Mouse (Mus musculus) embryonic facial prominence, embryonic 14.5 days (tissue): ENCODE measurements around the gene 1700023F06Rik. TPM values are rescaled to one million over a fixed set of nuclear protein-coding genes. Genes with fewer than 3 reads are reported as not detected.
A peak's percentile ranks its signal among the peaks of the same experiment; 100 is the strongest.

Source experiments
- ATAC-seq: fragments of 200-750 bp; cut with Nextera tagmentation; 2 replicates; pipeline ENCODE4 v1.8.0; 2017; ENCODE audit warnings: low read depth, moderate number of reproducible peaks, moderate TSS enrichment
- DNase-seq: peaks from one replicate; pipeline ENCODE4 v3.0.0-alpha.2; 2015; ENCODE audit warnings: low spot score
- H3K27ac ChIP-seq: fragments of 300-500 bp; sonication (generic); replicated peaks from 2 replicates; pipeline ENCODE4 v1.5.1; 2014; ENCODE audit warnings: low read depth, mild to moderate bottlenecking, low read length, moderate library complexity
- H3K27me3 ChIP-seq: fragments of 300-500 bp; sonication (generic); replicated peaks from 2 replicates; pipeline ENCODE4 v1.6.1; 2014; ENCODE audit warnings: low read length; ENCODE audit not compliant: control insufficient read depth, insufficient read depth
- H3K36me3 ChIP-seq: fragments of 300-500 bp; sonication (generic); 2 replicates; pipeline ENCODE4 v1.6.1; 2014; ENCODE audit warnings: low read length, mixed read lengths; ENCODE audit not compliant: control insufficient read depth, insufficient read depth
- H3K4me1 ChIP-seq: fragments of 300-500 bp; sonication (generic); 2 replicates; pipeline ENCODE4 v1.6.1; 2014; ENCODE audit warnings: antibody characterized with exemption, low read length; ENCODE audit not compliant: control insufficient read depth, insufficient read depth
- H3K4me2 ChIP-seq: fragments of 300-500 bp; sonication (generic); 2 replicates; pipeline ENCODE4 v1.6.1; 2014; ENCODE audit warnings: low read depth, mild to moderate bottlenecking, low read length, moderate library complexity, mixed read lengths
- H3K4me3 ChIP-seq: fragments of 300-500 bp; sonication (generic); 2 replicates; pipeline ENCODE4 v1.5.1; 2014; ENCODE audit warnings: low read depth, mild to moderate bottlenecking, low read length
- H3K9ac ChIP-seq: fragments of 300-500 bp; sonication (generic); 2 replicates; pipeline ENCODE4 v1.6.1; 2014; ENCODE audit warnings: low read depth, mild to moderate bottlenecking, low read length, moderate library complexity, mixed read lengths
- H3K9me3 ChIP-seq: fragments of 300-500 bp; sonication (generic); 2 replicates; pipeline ENCODE4 v1.6.1; 2016; ENCODE audit warnings: low read length; ENCODE audit not compliant: control insufficient read depth
- WGBS: fragments of 180-500 bp; shearing (Covaris S2); extraction: QIAGEN DNeasy Blood & Tissue Kit; methylation state at CpG from one replicate; pipeline ENCODE4 v1.1.7; 2014; 5-methylcytosine and 5-hydroxymethylcytosine counted together
- polyA plus RNA-seq: library from polyadenylated mRNA; unstranded; fragments of >200 nt; fragmentation: Nextera tagmentation; extraction: Ambion mirVana; gene quantifications from 2 replicates; pipeline ENCODE4 v1.2.1, GENCODE M21; 2014

1700023F06Rik gene
- 1.0 and 1.6 TPM in 2 replicates for polyA plus RNA-seq

DNA sequence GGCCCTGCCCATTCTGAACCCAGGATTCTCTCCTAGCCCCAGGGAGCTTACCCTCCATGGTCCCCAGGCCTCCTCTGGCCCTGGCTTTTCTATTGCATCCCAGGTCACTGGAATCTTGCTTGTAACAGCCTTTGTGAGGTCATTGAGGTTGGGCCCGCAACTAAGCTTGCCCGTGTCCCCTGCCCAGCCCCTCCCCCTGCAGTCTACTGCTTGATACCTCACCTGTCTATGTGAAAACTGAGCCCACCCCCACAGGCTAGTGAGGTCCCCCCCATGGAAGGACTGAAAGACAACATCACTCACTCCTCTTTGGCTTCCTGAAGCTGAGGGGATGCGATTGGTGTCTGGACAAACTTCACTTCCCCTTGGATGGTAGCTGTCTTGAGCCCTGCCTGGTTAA lies at the start of gene 1700023F06Rik:
1700023F06Rik (minus strand) TSS at position 101 of the 400 bp plus-strand sequence.
- H3K9me3 ChIP-seq: no peaks in the 10 kb centered on the region
- no peak within 1 kb of the TSS for H3K4me2 ChIP-seq
- 83% methylated on average over 3 of the region's 3 CpGs for WGBS
- no peaks in the 10 kb centered on the region for H3K27me3 ChIP-seq
- no peak within 1 kb of the TSS for H3K9ac ChIP-seq
- no peak for ATAC-seq
- no peaks in the 10 kb centered on the region for H3K36me3 ChIP-seq
- no peak for DNase-seq
- H3K27ac ChIP-seq: no peak within 1 kb of the TSS
- no peaks in the 10 kb centered on the region for H3K4me1 ChIP-seq
- H3K4me3 ChIP-seq: no peak within 1 kb of the TSS

DNA sequence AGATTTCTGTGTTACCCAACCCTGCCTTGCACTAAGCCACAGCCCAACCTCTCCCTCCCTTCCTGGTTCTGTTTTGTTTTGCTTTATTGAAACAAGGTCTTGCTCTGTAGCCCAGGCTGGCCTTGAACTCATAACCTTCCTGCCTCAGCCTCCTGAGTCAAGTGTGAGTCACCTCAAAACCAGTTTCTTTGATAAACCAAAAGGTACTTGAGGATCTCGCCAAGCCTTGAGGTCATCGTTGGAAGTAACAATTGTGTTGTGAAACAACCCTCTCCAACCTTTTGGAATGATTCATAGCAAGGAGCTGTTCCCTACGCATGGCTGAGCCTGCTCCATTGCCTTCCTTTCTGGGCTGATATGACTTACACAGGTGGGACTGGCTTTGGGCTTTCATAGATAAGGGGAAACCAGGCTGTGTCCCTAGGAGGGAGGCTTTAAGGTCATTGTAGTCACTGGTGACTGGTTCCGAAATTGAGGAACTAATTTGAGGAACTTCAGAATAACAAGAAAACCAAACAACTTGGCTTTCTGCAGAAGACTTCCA lies 49.7 kb upstream of the 1700023F06Rik start:
- H3K4me2 ChIP-seq: no peak overlapping the region
- WGBS: 91% methylated on average over 4 of the region's 4 CpGs
- no peak overlapping the region for H3K9ac ChIP-seq
- no peaks in the 10 kb centered on the region for H3K27me3 ChIP-seq
- H3K27ac ChIP-seq: no peak overlapping the region
- H3K4me3 ChIP-seq: no peak overlapping the region
- no peaks in the 10 kb centered on the region for H3K4me1 ChIP-seq
- ATAC-seq: no peak
- H3K36me3 ChIP-seq: no peaks in the 10 kb centered on the region
- no peaks in the 10 kb centered on the region for H3K9me3 ChIP-seq
- DNase-seq: no peak

DNA sequence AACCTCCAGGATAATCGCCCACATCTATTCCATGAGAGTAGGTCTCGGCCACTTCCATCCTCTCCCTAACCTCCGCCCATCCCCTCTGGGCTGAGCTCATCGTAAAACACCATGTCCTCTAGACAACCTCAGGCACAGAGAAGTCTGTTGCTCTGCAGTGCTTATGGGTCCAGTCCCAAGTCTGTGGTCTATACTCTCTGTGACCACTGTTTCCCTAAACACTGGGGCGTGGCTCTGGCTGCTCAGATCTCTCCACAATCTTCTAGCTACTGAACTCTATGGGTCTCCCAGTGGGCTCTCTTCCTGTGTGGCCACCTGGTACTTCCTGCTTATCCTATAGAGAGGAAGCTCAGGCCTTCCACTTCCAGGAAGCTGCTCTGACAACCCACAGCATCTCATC lies 45.2 kb upstream of the 1700023F06Rik start:
- peaks cover 6% of the 10 kb centered on the region for H3K4me1 ChIP-seq
- no peak overlapping the region for H3K4me2 ChIP-seq
- H3K9me3 ChIP-seq: no peaks in the 10 kb centered on the region
- 76% methylated on average over 5 of the region's 5 CpGs for WGBS
- H3K36me3 ChIP-seq: no peaks in the 10 kb centered on the region
- no peak overlapping the region for H3K27ac ChIP-seq
- H3K27me3 ChIP-seq: no peaks in the 10 kb centered on the region
- H3K9ac ChIP-seq: no peak overlapping the region
- no peak overlapping the region for H3K4me3 ChIP-seq
- no peak for DNase-seq
- ATAC-seq: peak; percentile 18; the same call in 1 of the 2 replicates

DNA sequence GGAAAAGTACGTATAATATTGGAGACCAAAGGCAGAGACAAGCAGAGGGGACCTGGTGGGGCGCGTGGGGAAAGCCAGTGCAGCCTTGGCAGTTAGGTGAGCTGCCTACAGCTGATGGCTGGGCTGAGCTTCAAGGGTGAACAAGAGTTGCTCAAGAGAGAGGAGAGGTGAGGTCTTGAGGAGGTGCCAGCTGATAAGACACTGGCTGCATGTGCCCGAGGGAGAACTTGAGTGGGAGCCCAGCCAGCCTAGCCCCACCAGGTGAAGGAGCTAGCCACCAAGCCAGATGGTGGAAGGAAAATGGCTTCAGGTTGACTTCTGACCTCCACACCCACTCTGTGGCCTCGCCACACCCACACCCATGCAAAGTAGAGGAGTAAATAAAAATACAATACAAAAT lies 44.0 kb upstream of the 1700023F06Rik start:
- no peaks in the 10 kb centered on the region for H3K36me3 ChIP-seq
- H3K9ac ChIP-seq: no peak overlapping the region
- H3K27me3 ChIP-seq: no peaks in the 10 kb centered on the region
- no peak for ATAC-seq
- no peak for DNase-seq
- WGBS: 91% methylated on average over 5 of the region's 5 CpGs
- H3K4me2 ChIP-seq: no peak overlapping the region
- H3K27ac ChIP-seq: no peak overlapping the region
- no peaks in the 10 kb centered on the region for H3K9me3 ChIP-seq
- peaks cover 18% of the 10 kb centered on the region for H3K4me1 ChIP-seq
- H3K4me3 ChIP-seq: no peak overlapping the region

DNA sequence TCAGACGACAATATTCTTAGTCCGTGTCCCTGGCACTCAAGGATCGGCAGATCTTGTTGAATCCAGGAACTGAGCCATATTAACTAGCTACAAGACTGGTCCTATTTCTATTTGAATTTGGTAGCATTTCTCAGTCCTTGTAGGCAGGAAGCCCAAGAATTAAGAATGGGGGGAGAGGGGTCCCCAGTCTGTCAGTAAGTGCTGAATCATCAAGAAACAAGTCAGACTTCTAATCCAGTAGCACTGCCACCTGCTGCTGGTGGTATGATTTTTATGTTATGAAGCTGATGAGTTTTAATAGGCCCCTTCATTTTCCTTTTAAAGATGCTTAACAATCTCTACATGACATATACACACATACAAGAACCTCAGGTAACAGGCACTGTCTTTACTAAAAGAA lies 42.0 kb upstream of the 1700023F06Rik start:
- no peak for ATAC-seq
- H3K4me1 ChIP-seq: peaks cover 32% of the 10 kb centered on the region

DNA sequence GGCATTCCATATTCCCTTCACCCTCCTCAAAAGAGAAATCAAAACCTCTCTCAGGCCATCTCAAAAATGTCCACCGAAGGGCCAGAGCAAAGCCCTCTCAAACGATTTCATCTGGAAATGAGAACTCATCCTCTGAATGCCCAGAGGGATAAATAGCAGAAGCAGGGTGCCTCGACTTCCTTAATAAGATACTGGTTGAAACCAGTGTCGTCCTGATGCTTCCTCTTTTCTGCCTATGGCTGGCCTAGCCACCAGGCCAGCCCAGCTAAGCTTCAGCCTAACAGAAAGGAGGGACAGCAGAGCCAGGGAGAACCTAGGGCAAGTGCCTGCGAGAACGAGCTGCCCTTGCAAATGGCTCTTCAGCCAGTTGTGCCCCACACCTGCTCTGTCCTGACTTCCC lies 41.2 kb upstream of the 1700023F06Rik start:
- DNase-seq (no peak), ATAC-seq (no peak)
- no peak overlapping the region for H3K27ac ChIP-seq
- 50% methylated on average over 6 of the region's 6 CpGs for WGBS
- no peak overlapping the region for H3K4me2 ChIP-seq
- H3K9ac ChIP-seq: no peak overlapping the region
- no peaks in the 10 kb centered on the region for H3K27me3 ChIP-seq
- H3K4me1 ChIP-seq: peaks cover 36% of the 10 kb centered on the region
- no peak overlapping the region for H3K4me3 ChIP-seq
- H3K36me3 ChIP-seq: no peaks in the 10 kb centered on the region
- H3K9me3 ChIP-seq: no peaks in the 10 kb centered on the region

More for the DNA sequence above, 42.0 kb upstream of the 1700023F06Rik start:
- Histone ChIP-seq H3K27me3 (no peaks in the 10 kb centered on the region), H3K27ac (no peak overlapping the region), H3K36me3 (no peaks in the 10 kb centered on the region), H3K4me2 (no peak overlapping the region), H3K9me3 (no peaks in the 10 kb centered on the region), H3K9ac (no peak overlapping the region), H3K4me3 (no peak overlapping the region)
- 89% methylated on average over 3 of the region's 3 CpGs for WGBS
- no peak for DNase-seq

DNA sequence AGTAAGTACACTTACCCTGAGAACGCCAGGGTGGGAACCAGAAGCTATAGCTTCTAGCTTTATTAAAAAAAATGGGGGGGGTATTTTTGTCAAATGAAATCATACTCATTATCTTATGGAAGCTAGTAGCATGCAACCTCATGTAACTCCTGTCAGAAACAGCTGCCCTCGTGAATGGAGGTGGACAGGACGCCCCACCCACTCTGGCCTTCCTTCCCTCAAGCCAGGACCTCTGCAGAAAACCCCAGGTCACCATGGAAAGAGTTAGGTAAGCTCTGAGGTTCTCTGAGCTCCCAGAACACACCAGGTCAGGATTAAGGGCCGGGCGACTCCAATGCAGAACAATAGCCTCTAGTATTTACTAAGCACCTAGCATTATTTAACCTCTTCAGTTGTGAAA lies 40.5 kb upstream of the 1700023F06Rik start:
- H3K9me3 ChIP-seq: no peaks in the 10 kb centered on the region
- WGBS: 59% methylated on average over 5 of the region's 5 CpGs
- ATAC-seq: no peak
- DNase-seq: no peak
- H3K27ac ChIP-seq: no peak overlapping the region
- no peaks in the 10 kb centered on the region for H3K36me3 ChIP-seq
- H3K27me3 ChIP-seq: no peaks in the 10 kb centered on the region
- no peak overlapping the region for H3K4me2 ChIP-seq
- peaks cover 36% of the 10 kb centered on the region for H3K4me1 ChIP-seq
- H3K4me3 ChIP-seq: no peak overlapping the region
- H3K9ac ChIP-seq: peak overlapping the region; percentile 26; the same call in 1 of the 2 replicates

DNA sequence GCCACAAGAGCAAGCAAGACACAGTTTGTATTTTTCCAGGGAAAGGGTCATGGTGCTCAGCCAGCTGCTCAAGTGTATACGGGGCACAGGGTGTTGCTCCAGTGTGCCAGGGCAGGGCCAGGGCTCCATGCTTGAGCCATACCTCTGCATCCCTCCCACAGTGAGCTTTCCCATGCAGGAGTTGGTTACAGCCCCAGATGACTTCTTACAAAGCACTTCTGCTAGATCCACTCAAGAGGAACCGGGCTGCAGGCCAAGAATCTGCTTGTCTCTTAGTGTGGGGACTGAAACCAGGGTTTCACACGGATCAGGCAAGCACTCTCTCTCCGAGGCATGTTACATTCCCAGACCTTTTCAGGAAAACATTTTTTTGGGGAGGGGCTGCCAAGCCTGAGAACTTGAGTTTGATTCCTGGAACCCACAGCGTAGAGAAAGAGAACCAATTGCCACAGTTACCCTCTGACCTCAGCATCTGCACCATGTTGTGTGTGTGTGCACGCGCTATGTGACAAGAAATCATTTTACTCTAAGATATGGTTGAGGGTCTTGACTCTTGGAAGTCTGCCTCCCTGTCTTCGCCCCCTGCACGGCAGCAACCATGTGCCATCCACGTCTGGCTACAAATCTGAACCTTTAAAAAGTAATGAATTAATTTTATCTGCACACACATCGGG lies 39.3 kb upstream of the 1700023F06Rik start:
- peak; percentile 88 for ATAC-seq
- 39% methylated on average over 11 of the region's 11 CpGs for WGBS
- H3K4me3 ChIP-seq: no peak overlapping the region
- H3K36me3 ChIP-seq: no peaks in the 10 kb centered on the region
- no peaks in the 10 kb centered on the region for H3K9me3 ChIP-seq
- H3K27ac ChIP-seq: peak overlapping the region; percentile 68
- no peak overlapping the region for H3K4me2 ChIP-seq
- no peak overlapping the region for H3K9ac ChIP-seq
- peak; percentile 97 for DNase-seq
- peaks cover 36% of the 10 kb centered on the region for H3K4me1 ChIP-seq
- no peaks in the 10 kb centered on the region for H3K27me3 ChIP-seq
